Mouse (Mus musculus) ZHBTc4 (cell line): ENCODE measurements at regions not wholly inside any gene's neighbourhood (a gene's known extent, or its start where the extent isn't known, plus 50 kb on each side); places are given as distances from the start of the nearest gene placed in this dataset.

Experiments
- DNase-seq: peaks from one replicate; pipeline ENCODE4 v3.0.0-alpha.2; 2011; ENCODE audit warnings: low read depth, low spot score

- no peak for DNase-seq
These were observed 204.6 kb upstream of the Mme start for GRCm38 (mm10) chr3:63036691-63037090.

GRCm38 (mm10) chr3:63070786-63071185 lies 170.6 kb upstream of the Mme start:
- DNase-seq: no peak

DNA sequence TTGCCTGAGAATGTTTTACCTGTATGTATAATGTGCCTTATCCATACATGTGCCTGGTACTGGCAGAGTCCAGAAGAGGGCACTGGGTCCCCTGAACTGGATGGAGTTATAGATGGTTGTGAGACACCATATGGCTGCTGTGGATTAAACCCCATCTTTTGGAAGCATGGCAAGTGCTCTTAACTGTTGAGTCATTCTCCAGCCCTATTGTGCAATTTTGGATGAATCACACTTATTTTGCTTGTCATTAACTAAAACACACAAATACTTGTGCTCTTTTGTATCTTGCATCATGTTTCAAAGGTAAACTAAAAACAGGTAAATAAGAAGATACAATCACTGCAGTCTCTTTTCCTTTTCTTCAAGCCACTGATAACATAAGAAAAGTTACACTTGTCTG lies 168.3 kb upstream of the Mme start:
- no peak for DNase-seq

GRCm38 (mm10) chr3:63078181-63078580 lies 163.2 kb upstream of the Mme start:
- no peak for DNase-seq

DNA sequence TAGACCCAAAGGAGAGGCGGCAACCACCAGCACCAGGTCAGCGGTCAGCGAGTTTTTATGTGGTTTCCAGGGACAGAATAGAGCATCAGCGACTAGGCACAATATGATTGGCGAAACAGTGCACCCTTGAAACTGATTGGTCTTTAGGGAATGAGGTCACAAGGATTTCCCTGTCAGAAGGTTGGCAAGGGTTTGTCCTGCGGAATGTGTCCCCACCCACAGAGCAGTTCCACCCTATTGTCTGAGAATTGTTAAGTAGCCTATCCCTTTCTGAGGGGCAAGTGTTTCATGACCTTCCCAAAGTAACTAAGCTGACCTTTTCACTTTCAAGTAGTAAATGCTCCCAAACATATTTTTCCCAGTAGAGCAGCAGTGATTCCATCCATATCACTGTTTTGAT lies 159.2 kb upstream of the Mme start:
- peak; percentile 81 for DNase-seq

DNA sequence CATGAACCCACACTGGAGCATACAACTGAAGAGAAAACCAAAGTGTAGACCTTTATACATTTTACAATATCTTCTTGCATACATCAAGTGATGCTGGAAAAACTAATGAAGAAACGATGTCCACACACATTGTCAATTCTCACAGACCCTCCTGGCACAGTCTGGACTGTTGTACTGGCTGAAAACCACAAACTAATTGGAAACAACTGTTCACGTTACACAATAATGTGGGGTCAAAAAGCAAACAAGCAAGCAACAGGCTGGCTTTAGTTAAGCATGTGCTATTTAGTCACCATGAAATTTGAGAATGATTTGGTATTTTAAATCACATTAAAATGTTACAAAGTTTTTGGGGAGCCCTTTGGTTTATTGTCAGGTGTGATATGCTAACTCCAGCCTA lies 155.9 kb upstream of the Mme start:
- no peak for DNase-seq

DNA sequence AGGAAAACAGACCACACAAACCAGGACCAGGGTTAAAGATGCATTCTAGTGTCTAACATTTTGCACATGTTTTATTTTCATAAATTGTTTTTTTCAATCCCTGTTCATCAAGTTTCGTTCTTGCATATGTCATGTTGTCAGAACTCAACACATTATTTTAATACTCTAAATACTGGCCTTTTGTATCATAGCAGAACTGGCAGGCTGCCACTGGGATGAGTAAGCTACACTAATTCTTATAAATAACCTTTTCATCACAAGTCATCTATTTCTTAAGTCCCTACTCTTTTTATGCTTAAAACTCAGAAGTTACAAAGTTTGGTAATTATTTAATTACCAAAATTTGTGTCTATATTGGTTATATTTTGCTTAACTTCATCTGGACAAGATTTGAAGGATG lies 148.4 kb upstream of the Mme start:
- no peak for DNase-seq

- no peak for DNase-seq
These were observed 126.1 kb upstream of the Mme start for GRCm38 (mm10) chr3:63115216-63115615.

DNA sequence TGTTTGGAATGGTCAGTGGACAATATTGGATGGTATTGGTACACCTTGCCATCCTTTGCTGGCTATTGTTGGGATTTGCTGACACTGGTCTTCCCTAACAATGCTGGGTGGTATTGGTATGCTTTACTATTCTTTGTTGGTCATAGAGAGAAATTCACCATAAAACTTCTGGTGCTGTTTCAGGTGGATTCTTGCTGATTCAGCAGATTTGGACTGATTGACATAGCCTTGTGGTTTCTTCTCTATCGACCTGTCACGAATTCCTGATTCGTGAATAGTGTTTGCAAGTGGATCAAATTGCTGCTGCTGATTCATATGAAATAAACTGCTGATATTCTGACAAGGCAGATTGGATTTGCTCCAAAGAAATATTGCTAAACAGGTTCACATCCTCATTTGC lies 109.5 kb upstream of the Mme start:
- no peak for DNase-seq

DNA sequence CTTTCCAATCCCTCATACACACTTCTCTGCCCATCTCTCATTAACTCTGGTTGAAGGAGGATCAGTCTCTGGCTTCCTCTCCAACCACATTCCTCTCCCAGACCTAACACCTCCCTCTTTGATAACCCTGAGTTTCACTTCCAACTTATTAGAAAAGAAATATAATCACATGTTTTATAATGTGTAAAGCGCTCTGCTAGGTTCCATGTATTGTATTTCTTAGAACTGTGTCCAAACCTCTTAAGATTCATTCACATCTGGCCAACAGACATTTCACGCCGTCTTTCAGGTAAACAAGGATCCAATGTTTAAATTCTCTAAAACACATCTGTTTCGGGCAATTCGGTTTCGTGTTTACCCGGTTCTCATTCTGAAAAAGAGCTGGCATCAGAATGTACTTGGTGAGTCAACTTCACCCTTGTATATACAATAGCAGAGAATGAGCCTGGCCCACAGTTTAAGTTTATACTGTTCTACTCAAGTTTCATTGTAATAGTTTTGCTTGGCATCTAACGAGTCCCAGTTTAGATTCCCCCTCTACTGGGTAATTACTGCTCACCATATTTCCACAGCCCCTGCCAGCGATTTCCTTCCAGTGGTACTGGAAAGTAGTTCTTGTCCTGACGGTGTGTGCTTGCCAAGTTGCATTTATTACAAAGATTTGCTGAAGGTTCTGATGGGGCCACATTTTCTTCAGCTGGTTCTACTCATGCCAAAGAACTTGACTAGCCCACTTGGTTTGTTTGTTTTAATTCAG lies 103.8 kb upstream of the Mme start:
- DNase-seq: no peak

DNA sequence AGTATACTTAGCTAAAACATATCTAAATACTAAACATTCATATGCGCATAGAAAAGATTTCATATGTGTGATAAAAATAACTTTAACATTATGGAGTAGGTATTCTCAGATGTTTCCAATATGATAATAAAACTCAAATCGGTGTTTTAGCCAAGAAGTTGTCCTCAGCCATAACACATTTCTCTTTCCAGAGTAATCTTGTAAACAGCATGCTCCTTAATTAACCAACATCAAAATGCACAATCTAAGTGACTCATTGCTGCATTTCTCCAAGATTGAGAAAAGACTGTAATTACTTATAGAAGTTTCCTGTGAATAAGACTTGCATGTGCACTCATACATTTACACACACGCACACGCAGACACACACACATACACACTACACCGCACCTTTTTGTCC lies 95.1 kb upstream of the Mme start:
- no peak for DNase-seq

DNA sequence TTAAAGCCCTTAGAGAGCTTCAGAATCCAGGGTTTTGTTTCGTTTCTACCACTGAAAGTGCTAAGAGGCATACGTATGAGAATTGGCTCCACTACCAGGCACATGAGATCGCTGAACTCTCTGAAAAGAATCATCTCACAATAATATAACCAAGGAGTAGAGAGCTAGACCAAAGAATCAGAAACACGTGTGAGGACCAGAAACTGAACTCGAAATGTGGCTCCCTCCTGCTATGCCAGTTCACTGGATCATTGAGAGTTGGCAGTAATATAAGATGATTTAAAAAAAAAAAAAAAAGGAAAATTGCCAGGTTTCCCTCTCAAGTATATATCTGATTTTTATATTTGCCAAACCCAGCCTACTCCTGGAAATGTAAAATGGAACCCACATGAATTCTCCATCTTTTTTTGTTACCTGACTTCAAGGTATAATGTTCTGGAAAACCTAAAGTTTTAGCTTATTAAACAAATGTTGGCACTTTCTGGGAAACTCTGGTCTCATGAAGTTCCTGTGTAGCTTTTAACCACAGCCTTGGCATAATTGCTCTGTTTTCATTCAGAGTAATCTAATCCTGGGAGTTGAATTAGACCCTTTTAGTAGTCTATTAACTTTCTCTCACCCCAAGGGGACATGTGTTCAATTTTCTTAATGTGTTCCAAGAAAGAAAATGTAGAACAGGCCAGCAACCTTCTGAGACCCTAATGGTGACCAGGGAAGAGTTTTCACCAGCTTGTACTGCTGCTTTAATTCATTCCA lies 58.7 kb upstream of the Mme start:
- no peak for DNase-seq

GRCm38 (mm10) chr3:63187836-63188440 lies 53.4 kb upstream of the Mme start:
- no peak for DNase-seq
